Mouse (Mus musculus): ENCODE measurements at regions not wholly inside any gene's neighbourhood (a gene's known extent, or its start where the extent isn't known, plus 50 kb on each side); places are given as distances from the start of the nearest gene placed in this dataset.

GRCm38 (mm10) chr4:81996445-81996844 is 553.8 kb upstream of the Mpdz start:
- no peak overlapping the region for H3K9ac ChIP-seq (ENCODE audit: low read depth, low read length)
- no peak overlapping the region for H3K27ac ChIP-seq (ENCODE audit: low read depth, low read length)
- 0 out of 2 replicates have a peak, but pooled peaks cover 2% of the 10 kb centered on the region for H3K4me1 ChIP-seq (ENCODE audit: control insufficient read depth, insufficient read depth, low read length)
- H3K27me3 ChIP-seq (ENCODE audit: control insufficient read depth, insufficient read depth, low read length) = no peaks in the 10 kb centered on the region
- no peak for ATAC-seq (replicated peaks; ENCODE audit: insufficient number of reproducible peaks, low FRiP score, low TSS enrichment)
- WGBS (ENCODE audit: insufficient replicate concordance) = 64% methylated on average over 3 of the region's 3 CpGs
- H3K4me2 ChIP-seq = no peak overlapping the region
- H3K4me3 ChIP-seq (ENCODE audit: low read depth, low read length) = no peak overlapping the region
- H3K9me3 ChIP-seq (replicated peaks; ENCODE audit: control insufficient read depth, low read length) = no peaks in the 10 kb centered on the region
- H3K36me3 ChIP-seq (ENCODE audit: control insufficient read depth, insufficient read depth, low read length) = no peaks in the 10 kb centered on the region

- ATAC-seq (replicated peaks; ENCODE audit: insufficient number of reproducible peaks, low FRiP score, low TSS enrichment) = no peak
- no peaks in the 10 kb centered on the region for H3K9me3 ChIP-seq (replicated peaks; ENCODE audit: control insufficient read depth, low read length)
- no peak overlapping the region for H3K27ac ChIP-seq (ENCODE audit: low read depth, low read length)
- WGBS (ENCODE audit: insufficient replicate concordance) = 83% methylated on average over 3 of the region's 3 CpGs
- H3K36me3 ChIP-seq (ENCODE audit: control insufficient read depth, insufficient read depth, low read length) = no peaks in the 10 kb centered on the region
- H3K9ac ChIP-seq (ENCODE audit: low read depth, low read length) = no peak overlapping the region
- no peaks in the 10 kb centered on the region for H3K27me3 ChIP-seq (ENCODE audit: control insufficient read depth, insufficient read depth, low read length)
- no peak overlapping the region for H3K4me3 ChIP-seq (ENCODE audit: low read depth, low read length)
- H3K4me1 ChIP-seq (ENCODE audit: control insufficient read depth, insufficient read depth, low read length) = 0 out of 2 replicates have a peak, but pooled peaks cover 2% of the 10 kb centered on the region
- H3K4me2 ChIP-seq = no peak overlapping the region
Observed at GRCm38 (mm10) chr4:81995243-81995642, 552.6 kb upstream of the Mpdz start.

DNA sequence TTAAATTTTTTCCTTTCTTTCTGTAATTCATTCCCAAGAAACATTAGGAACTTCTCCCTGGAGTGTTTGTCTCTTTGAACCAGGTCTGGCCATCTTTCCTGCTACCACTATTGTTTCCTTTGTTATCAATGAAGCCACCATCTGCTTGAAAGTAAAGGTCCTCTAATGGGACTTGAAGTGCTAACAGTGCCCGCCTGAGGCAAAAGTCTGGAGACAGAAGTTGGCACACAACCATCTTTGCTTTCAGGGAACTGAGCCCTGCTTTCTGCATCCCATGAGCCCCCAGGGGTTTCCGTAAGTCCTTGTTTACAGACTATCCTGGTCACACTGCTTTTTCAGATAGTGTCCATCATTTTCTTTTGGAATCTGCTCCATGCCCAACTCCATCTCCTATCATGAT is 546.2 kb upstream of the Mpdz start:
- Histone ChIP-seq H3K36me3 (ENCODE audit: control insufficient read depth, insufficient read depth, low read length) (no peaks in the 10 kb centered on the region), H3K9ac (ENCODE audit: low read depth, low read length) (no peak overlapping the region), H3K4me3 (ENCODE audit: low read depth, low read length) (no peak overlapping the region), H3K4me1 (ENCODE audit: control insufficient read depth, insufficient read depth, low read length) (no peaks in the 10 kb centered on the region), H3K4me2 (no peak overlapping the region), H3K27me3 (ENCODE audit: control insufficient read depth, insufficient read depth, low read length) (no peaks in the 10 kb centered on the region), H3K27ac (ENCODE audit: low read depth, low read length) (no peak overlapping the region), H3K9me3 (replicated peaks; ENCODE audit: control insufficient read depth, low read length) (no peaks in the 10 kb centered on the region)
- no peak for ATAC-seq (replicated peaks; ENCODE audit: insufficient number of reproducible peaks, low FRiP score, low TSS enrichment)
- 69% methylated on average over 2 of the region's 2 CpGs for WGBS (ENCODE audit: insufficient replicate concordance)

- H3K4me2 ChIP-seq = no peak overlapping the region
- H3K27ac ChIP-seq (ENCODE audit: low read depth, low read length) = no peak overlapping the region
- H3K4me1 ChIP-seq (ENCODE audit: control insufficient read depth, insufficient read depth, low read length) = no peaks in the 10 kb centered on the region
- H3K27me3 ChIP-seq (ENCODE audit: control insufficient read depth, insufficient read depth, low read length) = no peaks in the 10 kb centered on the region
- no peaks in the 10 kb centered on the region for H3K9me3 ChIP-seq (replicated peaks; ENCODE audit: control insufficient read depth, low read length)
- no peak for ATAC-seq (replicated peaks; ENCODE audit: insufficient number of reproducible peaks, low FRiP score, low TSS enrichment)
- no peak overlapping the region for H3K4me3 ChIP-seq (ENCODE audit: low read depth, low read length)
- no peak overlapping the region for H3K9ac ChIP-seq (ENCODE audit: low read depth, low read length)
- 57% methylated on average over 4 of the region's 4 CpGs for WGBS (ENCODE audit: insufficient replicate concordance)
- no peaks in the 10 kb centered on the region for H3K36me3 ChIP-seq (ENCODE audit: control insufficient read depth, insufficient read depth, low read length)
Observed at GRCm38 (mm10) chr4:81986616-81987015, 544.0 kb upstream of the Mpdz start.

DNA sequence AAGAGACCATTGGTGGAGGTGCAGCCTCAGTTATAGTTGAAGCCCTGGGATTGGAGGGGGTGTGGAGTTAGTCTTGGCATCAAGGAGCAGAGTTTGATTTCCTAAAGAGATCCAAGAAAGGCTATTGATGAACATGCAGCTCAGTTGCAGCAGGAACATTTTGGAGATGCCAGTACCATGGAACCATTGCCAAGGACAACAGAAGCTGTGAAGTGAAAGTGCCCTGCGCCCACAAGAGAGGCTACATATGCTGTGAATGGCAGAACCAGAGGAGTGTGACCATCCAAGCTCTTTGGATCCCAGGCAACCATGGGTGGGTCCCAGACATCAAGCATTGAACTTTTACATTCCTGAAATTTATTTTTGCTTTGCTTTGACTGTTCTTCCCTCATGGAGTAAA is 539.2 kb upstream of the Mpdz start:
- 92% methylated on average over 1 of the region's 1 CpGs for WGBS (ENCODE audit: insufficient replicate concordance)
- H3K4me3 ChIP-seq (ENCODE audit: low read depth, low read length) = no peak overlapping the region
- no peak overlapping the region for H3K4me2 ChIP-seq
- no peak overlapping the region for H3K27ac ChIP-seq (ENCODE audit: low read depth, low read length)
- ATAC-seq (replicated peaks; ENCODE audit: insufficient number of reproducible peaks, low FRiP score, low TSS enrichment) = no peak
- H3K27me3 ChIP-seq (ENCODE audit: control insufficient read depth, insufficient read depth, low read length) = no peaks in the 10 kb centered on the region
- H3K9me3 ChIP-seq (replicated peaks; ENCODE audit: control insufficient read depth, low read length) = no peaks in the 10 kb centered on the region
- H3K4me1 ChIP-seq (ENCODE audit: control insufficient read depth, insufficient read depth, low read length) = no peaks in the 10 kb centered on the region
- no peak overlapping the region for H3K9ac ChIP-seq (ENCODE audit: low read depth, low read length)
- H3K36me3 ChIP-seq (ENCODE audit: control insufficient read depth, insufficient read depth, low read length) = no peaks in the 10 kb centered on the region

GRCm38 (mm10) chr4:81970472-81970871 is 527.9 kb upstream of the Mpdz start:
- H3K4me3 ChIP-seq (ENCODE audit: low read depth, low read length) = no peak overlapping the region

GRCm38 (mm10) chr4:81969621-81970115 is 527.1 kb upstream of the Mpdz start:
- Histone ChIP-seq H3K27ac (ENCODE audit: low read depth, low read length) (no peak overlapping the region), H3K9me3 (replicated peaks; ENCODE audit: control insufficient read depth, low read length) (no peaks in the 10 kb centered on the region), H3K4me1 (ENCODE audit: control insufficient read depth, insufficient read depth, low read length) (no peaks in the 10 kb centered on the region), H3K4me3 (ENCODE audit: low read depth, low read length) (no peak overlapping the region), H3K36me3 (ENCODE audit: control insufficient read depth, insufficient read depth, low read length) (no peaks in the 10 kb centered on the region), H3K9ac (ENCODE audit: low read depth, low read length) (no peak overlapping the region), H3K27me3 (ENCODE audit: control insufficient read depth, insufficient read depth, low read length) (no peaks in the 10 kb centered on the region), H3K4me2 (no peak overlapping the region)
- ATAC-seq (replicated peaks; ENCODE audit: insufficient number of reproducible peaks, low FRiP score, low TSS enrichment) = no peak
- WGBS (ENCODE audit: insufficient replicate concordance) = 45% methylated on average over 3 of the region's 3 CpGs

More at GRCm38 (mm10) chr4:81970472-81970871, 527.9 kb upstream of the Mpdz start:
- H3K4me2 ChIP-seq = no peak overlapping the region
- no peak for ATAC-seq (replicated peaks; ENCODE audit: insufficient number of reproducible peaks, low FRiP score, low TSS enrichment)
- H3K4me1 ChIP-seq (ENCODE audit: control insufficient read depth, insufficient read depth, low read length) = no peaks in the 10 kb centered on the region
- H3K36me3 ChIP-seq (ENCODE audit: control insufficient read depth, insufficient read depth, low read length) = no peaks in the 10 kb centered on the region
- no peak overlapping the region for H3K27ac ChIP-seq (ENCODE audit: low read depth, low read length)
- H3K9me3 ChIP-seq (replicated peaks; ENCODE audit: control insufficient read depth, low read length) = no peaks in the 10 kb centered on the region
- H3K27me3 ChIP-seq (ENCODE audit: control insufficient read depth, insufficient read depth, low read length) = no peaks in the 10 kb centered on the region
- 85% methylated on average over 10 of the region's 10 CpGs for WGBS (ENCODE audit: insufficient replicate concordance)
- no peak overlapping the region for H3K9ac ChIP-seq (ENCODE audit: low read depth, low read length)

- Histone ChIP-seq H3K4me1 (ENCODE audit: control insufficient read depth, insufficient read depth, low read length) (no peaks in the 10 kb centered on the region), H3K9me3 (replicated peaks; ENCODE audit: control insufficient read depth, low read length) (no peaks in the 10 kb centered on the region), H3K27me3 (ENCODE audit: control insufficient read depth, insufficient read depth, low read length) (no peaks in the 10 kb centered on the region), H3K9ac (ENCODE audit: low read depth, low read length) (no peak overlapping the region), H3K4me2 (no peak overlapping the region), H3K4me3 (ENCODE audit: low read depth, low read length) (no peak overlapping the region), H3K27ac (ENCODE audit: low read depth, low read length) (no peak overlapping the region), H3K36me3 (ENCODE audit: control insufficient read depth, insufficient read depth, low read length) (no peaks in the 10 kb centered on the region)
- no peak for ATAC-seq (replicated peaks; ENCODE audit: insufficient number of reproducible peaks, low FRiP score, low TSS enrichment)
- 84% methylated on average over 1 of the region's 1 CpGs for WGBS (ENCODE audit: insufficient replicate concordance)
Observed at GRCm38 (mm10) chr4:81966054-81966623, 523.5 kb upstream of the Mpdz start.

DNA sequence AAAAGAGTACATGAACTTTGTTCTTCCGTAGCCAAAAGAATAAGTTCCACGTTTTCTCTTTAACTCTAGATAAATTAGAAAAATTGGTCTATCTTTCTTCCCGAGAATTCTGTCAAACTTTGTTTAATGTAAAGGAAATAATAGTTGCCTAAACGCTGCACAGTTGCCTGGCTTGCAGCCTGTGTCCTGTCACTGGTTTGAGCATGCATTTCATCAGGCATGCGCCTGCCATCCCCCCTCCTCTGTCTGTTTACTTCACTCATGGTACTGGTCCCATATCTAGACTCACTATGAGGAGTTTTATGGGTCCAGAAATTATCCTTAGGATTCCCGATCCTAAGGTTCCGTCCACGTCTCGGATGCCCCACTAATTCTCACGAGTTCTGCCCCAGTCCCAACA is 520.5 kb upstream of the Mpdz start:
- Histone ChIP-seq H3K9me3 (replicated peaks; ENCODE audit: control insufficient read depth, low read length) (no peaks in the 10 kb centered on the region), H3K27ac (ENCODE audit: low read depth, low read length) (no peak overlapping the region), H3K36me3 (ENCODE audit: control insufficient read depth, insufficient read depth, low read length) (no peaks in the 10 kb centered on the region), H3K27me3 (ENCODE audit: control insufficient read depth, insufficient read depth, low read length) (no peaks in the 10 kb centered on the region), H3K9ac (ENCODE audit: low read depth, low read length) (no peak overlapping the region), H3K4me1 (ENCODE audit: control insufficient read depth, insufficient read depth, low read length) (no peaks in the 10 kb centered on the region), H3K4me3 (ENCODE audit: low read depth, low read length) (no peak overlapping the region), H3K4me2 (no peak overlapping the region)
- no peak for ATAC-seq (replicated peaks; ENCODE audit: insufficient number of reproducible peaks, low FRiP score, low TSS enrichment)
- 75% methylated on average over 10 of the region's 10 CpGs for WGBS (ENCODE audit: insufficient replicate concordance)
